Mouse (Mus musculus): ENCODE measurements around the gene Olfr544. TPM values are rescaled to one million over a fixed set of nuclear protein-coding genes. Genes with fewer than 3 reads are reported as not detected.
"Not testable (repeated sequence)": the region's sequence is repeated elsewhere in the genome, so short reads cannot be mapped to it uniquely, and the experiment has no call there.

Gene Olfr544
- polyA plus RNA-seq, 1 experiment from 2014 or later: not detected

DNA sequence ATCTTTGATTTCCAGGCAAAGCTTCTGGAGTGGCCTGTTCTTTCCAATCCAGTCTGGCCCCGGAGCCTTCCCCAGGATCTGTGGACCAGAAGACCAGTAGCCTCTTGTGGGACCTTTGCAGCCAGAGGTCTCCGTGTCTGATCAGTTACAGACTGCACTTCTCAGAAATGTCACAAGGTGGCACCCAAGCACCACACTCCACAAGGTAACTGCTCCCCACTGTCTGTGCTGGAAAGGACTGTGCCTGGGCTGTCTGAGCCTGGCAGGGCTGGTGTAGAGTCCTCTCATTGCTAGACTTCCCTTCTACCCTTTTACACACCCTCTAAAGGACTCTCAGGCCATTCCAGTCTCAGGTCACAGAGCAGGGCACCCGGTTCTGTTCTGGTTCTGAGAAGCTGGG lies 18.7 kb upstream of the Olfr544 start:
- 53% methylated on average over 3 of the region's 3 CpGs for WGBS
- H3K27ac ChIP-seq: no peak overlapping the region
- no peak overlapping the region for H3K4me3 ChIP-seq (replicated peaks)
- no peaks in the 10 kb centered on the region for H3K4me1 ChIP-seq (replicated peaks)
- ATAC-seq (ENCODE audit: insufficient number of reproducible peaks, insufficient read depth, low FRiP score, low TSS enrichment, low read depth): peak; percentile 72; the same call in 1 of the 2 replicates
- no peaks in the 10 kb centered on the region for H3K36me3 ChIP-seq
- peaks cover 17% of the 10 kb centered on the region for H3K27me3 ChIP-seq
- no peak overlapping the region for H3K4me2 ChIP-seq
- no peaks in the 10 kb centered on the region for H3K9me3 ChIP-seq
- no peak overlapping the region for H3K9ac ChIP-seq (replicated peaks)

GRCm38 (mm10) chr7:102501986-102502385 lies 13.9 kb upstream of the Olfr544 start:
- no peak for ATAC-seq (ENCODE audit: insufficient number of reproducible peaks, insufficient read depth, low FRiP score, low TSS enrichment, low read depth)
- no peak overlapping the region for H3K27ac ChIP-seq
- H3K27me3 ChIP-seq: no peaks in the 10 kb centered on the region
- no peaks in the 10 kb centered on the region for H3K36me3 ChIP-seq
- 65% methylated on average over 5 of the region's 5 CpGs for WGBS
- H3K4me1 ChIP-seq (replicated peaks): no peaks in the 10 kb centered on the region
- H3K9ac ChIP-seq (replicated peaks): no peak overlapping the region
- H3K4me2 ChIP-seq: no peak overlapping the region
- H3K4me3 ChIP-seq (replicated peaks): no peak overlapping the region
- H3K9me3 ChIP-seq: no peaks in the 10 kb centered on the region

DNA sequence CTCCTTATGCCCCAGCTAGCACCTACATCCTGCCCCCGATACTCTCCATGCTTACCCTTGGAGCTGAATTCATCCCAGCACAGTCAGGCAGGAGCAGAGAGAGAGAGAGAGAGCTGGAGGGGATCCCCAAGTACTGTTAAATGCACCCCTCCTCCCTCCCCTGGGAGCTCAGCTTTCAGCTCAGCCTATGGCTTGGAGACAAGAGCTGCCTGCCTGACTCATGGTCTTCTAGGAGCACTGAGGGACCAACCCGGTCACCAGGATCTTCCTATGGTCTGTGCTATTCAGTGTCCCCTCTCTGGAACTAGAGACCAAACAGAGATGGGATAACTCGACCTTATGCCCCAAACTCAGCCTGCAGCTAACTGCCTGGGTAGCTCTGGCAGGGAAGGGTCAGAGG lies 11.4 kb upstream of the Olfr544 start, which contains the start of gene Olfr545:
Gene Olfr545, minus strand, starts transcription at position 101 of the 400 bp plus-strand sequence.
- H3K27ac ChIP-seq: no peak within 1 kb of the TSS
- no peak within 1 kb of the TSS for H3K4me2 ChIP-seq
- H3K27me3 ChIP-seq: no peaks in the 10 kb centered on the region
- no peaks in the 10 kb centered on the region for H3K9me3 ChIP-seq
- no peak within 1 kb of the TSS for H3K4me3 ChIP-seq (replicated peaks)
- 67% methylated on average over 3 of the region's 3 CpGs for WGBS
- H3K9ac ChIP-seq (replicated peaks): no peak within 1 kb of the TSS
- no peaks in the 10 kb centered on the region for H3K4me1 ChIP-seq (replicated peaks)
- no peaks in the 10 kb centered on the region for H3K36me3 ChIP-seq
- ATAC-seq (ENCODE audit: insufficient number of reproducible peaks, insufficient read depth, low FRiP score, low TSS enrichment, low read depth): no peak

GRCm38 (mm10) chr7:102494416-102494815 lies 6.3 kb upstream of the Olfr544 start:
- not testable (repeated sequence) for ATAC-seq (ENCODE audit: insufficient number of reproducible peaks, insufficient read depth, low FRiP score, low TSS enrichment, low read depth); H3K27ac ChIP-seq; H3K36me3 ChIP-seq; H3K4me1 ChIP-seq (replicated peaks); H3K27me3 ChIP-seq; H3K4me2 ChIP-seq; H3K9ac ChIP-seq (replicated peaks); H3K4me3 ChIP-seq (replicated peaks); H3K9me3 ChIP-seq
- 44% methylated on average over 7 of the region's 7 CpGs for WGBS

DNA sequence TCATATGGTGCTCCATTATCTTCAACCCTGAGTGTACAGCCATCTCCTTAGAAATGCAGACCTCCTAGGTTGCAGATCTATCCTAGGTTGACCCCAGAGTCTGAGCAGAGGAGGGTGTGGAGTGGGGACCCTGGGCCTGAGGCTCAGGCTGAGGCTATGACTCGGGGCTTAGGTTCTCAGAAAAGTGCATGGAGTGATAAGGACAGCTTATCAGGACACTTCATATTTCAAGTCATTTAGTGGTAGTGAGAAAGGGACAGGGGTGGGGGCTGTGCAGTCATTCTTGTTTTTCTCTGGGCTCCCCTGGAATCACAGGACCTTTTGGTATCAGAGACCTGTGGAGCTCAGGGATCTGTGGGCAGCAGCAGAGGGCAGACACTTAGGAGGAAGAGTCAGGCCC lies 2.0 kb downstream of the Olfr544 start:
- Histone ChIP-seq H3K27me3 (no peaks in the 10 kb centered on the region), H3K27ac (no peak overlapping the region), H3K4me3 (replicated peaks) (no peak overlapping the region), H3K9me3 (no peaks in the 10 kb centered on the region), H3K36me3 (no peaks in the 10 kb centered on the region), H3K9ac (replicated peaks) (no peak overlapping the region), H3K4me2 (no peak overlapping the region), H3K4me1 (replicated peaks) (no peaks in the 10 kb centered on the region)
- ATAC-seq (ENCODE audit: insufficient number of reproducible peaks, insufficient read depth, low FRiP score, low TSS enrichment, low read depth): no peak
- WGBS: 63% methylated on average over 1 of the region's 1 CpGs

GRCm38 (mm10) chr7:102484766-102485165 lies 3.3 kb downstream of the Olfr544 start:
- not testable (repeated sequence) for H3K9ac ChIP-seq (replicated peaks); H3K27ac ChIP-seq; H3K27me3 ChIP-seq; H3K4me1 ChIP-seq (replicated peaks); H3K4me2 ChIP-seq; H3K36me3 ChIP-seq; H3K9me3 ChIP-seq; H3K4me3 ChIP-seq (replicated peaks); ATAC-seq (ENCODE audit: insufficient number of reproducible peaks, insufficient read depth, low FRiP score, low TSS enrichment, low read depth)
- 55% methylated on average over 8 of the region's 8 CpGs for WGBS

DNA sequence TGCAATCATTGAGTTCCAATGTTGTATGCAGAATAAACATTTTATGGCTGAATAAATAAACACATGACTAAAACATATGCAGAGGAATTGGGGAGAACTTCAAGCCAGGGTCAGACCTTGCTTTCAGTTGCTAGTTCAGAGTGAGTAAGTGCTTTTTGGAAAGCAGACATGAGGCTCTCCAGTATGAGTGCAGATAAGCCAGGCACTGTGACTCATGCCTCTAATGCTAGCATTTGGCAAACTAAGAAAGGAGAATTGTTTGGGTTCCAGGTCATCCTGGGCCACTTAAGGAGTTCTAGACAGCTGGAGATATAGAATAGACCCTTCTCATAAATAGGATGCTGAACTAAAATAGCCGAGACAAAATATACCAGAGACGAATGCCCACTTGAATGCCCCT lies 4.4 kb downstream of the Olfr544 start:
- H3K27ac ChIP-seq: no peak overlapping the region
- no peaks in the 10 kb centered on the region for H3K27me3 ChIP-seq
- no peak for ATAC-seq (ENCODE audit: insufficient number of reproducible peaks, insufficient read depth, low FRiP score, low TSS enrichment, low read depth)
- 95% methylated on average over 2 of the region's 2 CpGs for WGBS
- no peak overlapping the region for H3K4me3 ChIP-seq (replicated peaks)
- H3K36me3 ChIP-seq: no peaks in the 10 kb centered on the region
- no peak overlapping the region for H3K4me2 ChIP-seq
- no peaks in the 10 kb centered on the region for H3K9me3 ChIP-seq
- H3K4me1 ChIP-seq (replicated peaks): no peaks in the 10 kb centered on the region
- H3K9ac ChIP-seq (replicated peaks): no peak overlapping the region

GRCm38 (mm10) chr7:102481579-102481978 lies 6.5 kb downstream of the Olfr544 start, which contains the start of gene Olfr543:
Gene Olfr543 (minus strand): TSS chr7:102481679.
- no peak within 1 kb of the TSS for H3K4me2 ChIP-seq
- no peaks in the 10 kb centered on the region for H3K4me1 ChIP-seq (replicated peaks)
- H3K9ac ChIP-seq (replicated peaks): no peak within 1 kb of the TSS
- no peaks in the 10 kb centered on the region for H3K36me3 ChIP-seq
- H3K27me3 ChIP-seq: no peaks in the 10 kb centered on the region
- no peak within 1 kb of the TSS for H3K4me3 ChIP-seq (replicated peaks)
- no peak within 1 kb of the TSS for H3K27ac ChIP-seq
- 92% methylated on average over 4 of the region's 4 CpGs for WGBS
- ATAC-seq (ENCODE audit: insufficient number of reproducible peaks, insufficient read depth, low FRiP score, low TSS enrichment, low read depth): no peak
- no peaks in the 10 kb centered on the region for H3K9me3 ChIP-seq

- no peak overlapping the region for H3K4me3 ChIP-seq (replicated peaks)
- H3K4me2 ChIP-seq: no peak overlapping the region
- no peaks in the 10 kb centered on the region for H3K36me3 ChIP-seq
- H3K9me3 ChIP-seq: no peaks in the 10 kb centered on the region
- no peaks in the 10 kb centered on the region for H3K4me1 ChIP-seq (replicated peaks)
- no peak for ATAC-seq (ENCODE audit: insufficient number of reproducible peaks, insufficient read depth, low FRiP score, low TSS enrichment, low read depth)
- 89% methylated on average over 4 of the region's 4 CpGs for WGBS
- no peak overlapping the region for H3K9ac ChIP-seq (replicated peaks)
- H3K27ac ChIP-seq: no peak overlapping the region
- H3K27me3 ChIP-seq: no peaks in the 10 kb centered on the region
Measured at GRCm38 (mm10) chr7:102480821-102481220, 7.3 kb downstream of the Olfr544 start.

DNA sequence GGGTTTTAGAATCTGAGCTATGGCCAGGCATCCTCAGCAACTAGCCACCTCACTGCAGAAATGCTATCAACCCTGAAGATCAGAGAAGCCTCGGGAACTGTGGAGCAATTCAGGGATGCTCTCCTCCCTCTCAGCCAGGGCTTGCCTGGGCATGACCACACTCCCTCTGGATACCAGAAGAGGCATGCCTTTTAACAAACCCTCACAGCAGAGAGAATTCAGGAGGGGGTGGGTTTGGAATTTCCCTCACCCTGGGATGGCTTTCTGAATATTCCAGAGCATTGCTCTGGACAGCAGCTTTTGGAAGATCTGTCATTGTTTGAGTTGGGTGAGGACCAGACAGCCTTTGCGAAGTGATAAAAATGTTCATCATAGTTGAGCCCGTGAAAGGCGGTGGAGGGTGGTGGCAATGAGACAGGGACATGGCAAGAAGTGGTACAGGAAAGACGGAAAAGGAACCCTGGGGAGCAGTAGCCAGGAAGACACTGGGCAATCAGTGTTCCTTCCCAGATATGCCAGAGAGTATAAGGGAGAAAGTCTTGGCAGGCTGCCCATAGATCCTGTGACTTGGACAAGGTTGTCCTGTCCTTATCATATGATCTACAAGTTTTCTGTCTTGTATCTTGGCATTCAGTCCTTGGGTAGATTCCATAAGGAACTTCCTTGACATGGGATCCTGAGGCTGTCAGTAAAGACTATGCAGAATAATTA lies 8.6 kb downstream of the Olfr544 start:
- Histone ChIP-seq H3K4me1 (replicated peaks) (no peaks in the 10 kb centered on the region), H3K4me3 (replicated peaks) (no peak overlapping the region), H3K27ac (no peak overlapping the region), H3K4me2 (no peak overlapping the region), H3K9me3 (no peaks in the 10 kb centered on the region), H3K27me3 (no peaks in the 10 kb centered on the region), H3K9ac (replicated peaks) (no peak overlapping the region), H3K36me3 (no peaks in the 10 kb centered on the region)
- WGBS: 74% methylated on average over 5 of the region's 5 CpGs
- no peak for ATAC-seq (ENCODE audit: insufficient number of reproducible peaks, insufficient read depth, low FRiP score, low TSS enrichment, low read depth)

- Histone ChIP-seq H3K4me3 (replicated peaks) (no peak overlapping the region), H3K27me3 (no peaks in the 10 kb centered on the region), H3K36me3 (no peaks in the 10 kb centered on the region), H3K9me3 (no peaks in the 10 kb centered on the region), H3K4me1 (replicated peaks) (no peaks in the 10 kb centered on the region), H3K4me2 (no peak overlapping the region), H3K27ac (no peak overlapping the region), H3K9ac (replicated peaks) (no peak overlapping the region)
- 60% methylated on average over 3 of the region's 3 CpGs for WGBS
- ATAC-seq (ENCODE audit: insufficient number of reproducible peaks, insufficient read depth, low FRiP score, low TSS enrichment, low read depth): no peak
Measured at GRCm38 (mm10) chr7:102478926-102479325, 9.2 kb downstream of the Olfr544 start.

- WGBS: 85% methylated on average over 4 of the region's 4 CpGs
- Histone ChIP-seq H3K4me3 (replicated peaks) (no peak overlapping the region), H3K36me3 (no peaks in the 10 kb centered on the region), H3K9ac (replicated peaks) (no peak overlapping the region), H3K9me3 (no peaks in the 10 kb centered on the region), H3K4me2 (no peak overlapping the region), H3K27me3 (no peaks in the 10 kb centered on the region), H3K4me1 (replicated peaks) (no peaks in the 10 kb centered on the region), H3K27ac (no peak overlapping the region)
- no peak for ATAC-seq (ENCODE audit: insufficient number of reproducible peaks, insufficient read depth, low FRiP score, low TSS enrichment, low read depth)
Measured at GRCm38 (mm10) chr7:102478425-102478824, 9.7 kb downstream of the Olfr544 start.
